Mouse (Mus musculus): Measurements from ENCODE around the gene Sik3.

Gene Sik3

GRCm38 (mm10) chr9:46012091-46013008 is at the start of gene Sik3, which contains the start of gene Pafah1b2:
TSS of gene Sik3 (plus strand) at chr9:46012820.
TSS of gene Pafah1b2 (minus strand) at chr9:46012690.
- DNase-seq (ENCODE audit: low spot score in 2 of 2), result peak; percentile 95 to 97

- no peak for DNase-seq (ENCODE audit: low spot score in 2 of 2)
Observed at GRCm38 (mm10) chr9:45963577-45963976, 49.0 kb upstream of the Sik3 start.

GRCm38 (mm10) chr9:45976884-45977283 is 35.7 kb upstream of the Sik3 start:
- DNase-seq (ENCODE audit: low spot score in 2 of 2), result no peak

GRCm38 (mm10) chr9:45979778-45980177 is 32.8 kb upstream of the Sik3 start:
- no peak for DNase-seq (ENCODE audit: low spot score in 2 of 2)

GRCm38 (mm10) chr9:45980611-45981010 is 32.0 kb upstream of the Sik3 start:
- no peak for DNase-seq (ENCODE audit: low spot score in 2 of 2)

DNA sequence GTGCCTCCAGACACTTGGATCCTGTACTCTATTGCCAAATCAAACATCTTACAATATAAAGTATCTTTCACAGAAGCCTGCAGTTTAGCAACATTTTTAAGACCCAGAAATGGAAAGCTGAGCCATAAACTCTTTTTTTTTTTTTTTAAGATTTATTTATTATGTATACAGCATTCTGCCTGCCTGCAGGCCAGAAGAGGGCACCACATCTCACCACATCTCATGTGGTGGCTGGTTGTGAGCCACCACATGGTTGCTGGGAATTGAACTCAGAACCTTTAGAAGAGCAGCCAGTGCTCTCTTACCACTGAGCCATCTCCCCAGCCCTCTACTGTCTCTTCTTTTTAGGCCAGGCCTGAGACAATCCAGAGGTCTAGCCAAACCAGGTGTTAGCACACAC is 31.3 kb upstream of the Sik3 start:
- DNase-seq (ENCODE audit: low spot score in 2 of 2), result no peak

- DNase-seq (ENCODE audit: low spot score in 2 of 2), result peak in 1 of 2 experiments; percentile 35
Observed at GRCm38 (mm10) chr9:45983676-45984408, 28.8 kb upstream of the Sik3 start.

GRCm38 (mm10) chr9:45984409-45985228 is 28.0 kb upstream of the Sik3 start:
- DNase-seq (ENCODE audit: low spot score in 2 of 2), result peak; percentile 88 to 91

DNA sequence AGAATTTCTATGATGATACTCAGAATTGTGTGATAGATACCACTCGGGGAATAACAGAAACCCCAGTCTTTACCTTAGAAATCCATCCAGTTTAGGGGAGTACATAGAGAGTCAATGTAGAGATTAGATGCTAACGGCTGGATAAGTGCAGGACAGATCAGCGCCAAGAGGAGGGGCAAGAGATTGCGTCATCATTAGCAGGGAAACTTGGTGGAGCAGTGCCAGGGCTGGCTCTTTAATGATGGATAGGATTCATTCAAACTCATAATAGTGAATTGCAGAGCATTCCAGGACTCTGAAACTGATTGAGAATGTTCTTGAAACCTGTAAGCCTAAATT is 27.4 kb upstream of the Sik3 start:
- DNase-seq (ENCODE audit: low spot score in 2 of 2), result peak; percentile 42 to 46

GRCm38 (mm10) chr9:45999009-45999408 is 13.6 kb upstream of the Sik3 start:
- DNase-seq (ENCODE audit: low spot score in 2 of 2), result no peak

GRCm38 (mm10) chr9:46003729-46004128 is 8.9 kb upstream of the Sik3 start:
- DNase-seq (ENCODE audit: low spot score in 2 of 2), result peak; percentile 84 to 93

DNA sequence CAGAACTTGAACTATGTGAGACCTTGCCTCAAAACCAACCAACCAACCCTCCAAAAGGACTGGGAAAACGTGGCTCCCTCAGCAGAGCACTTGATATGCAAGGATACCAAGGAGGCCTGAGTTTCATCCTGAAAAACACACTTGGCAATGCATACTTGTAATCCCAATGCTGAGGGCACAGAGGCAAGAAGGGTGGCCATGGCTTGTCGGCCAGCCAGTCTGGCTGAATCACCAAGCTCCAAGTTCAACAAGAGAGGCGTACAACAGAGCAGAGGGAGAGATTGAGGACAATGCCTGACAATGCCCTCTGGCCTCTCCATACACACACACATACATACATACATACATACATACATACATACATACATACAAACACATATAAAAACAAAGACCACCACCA is 8.1 kb upstream of the Sik3 start:
- DNase-seq (ENCODE audit: low spot score in 2 of 2), result no peak

DNA sequence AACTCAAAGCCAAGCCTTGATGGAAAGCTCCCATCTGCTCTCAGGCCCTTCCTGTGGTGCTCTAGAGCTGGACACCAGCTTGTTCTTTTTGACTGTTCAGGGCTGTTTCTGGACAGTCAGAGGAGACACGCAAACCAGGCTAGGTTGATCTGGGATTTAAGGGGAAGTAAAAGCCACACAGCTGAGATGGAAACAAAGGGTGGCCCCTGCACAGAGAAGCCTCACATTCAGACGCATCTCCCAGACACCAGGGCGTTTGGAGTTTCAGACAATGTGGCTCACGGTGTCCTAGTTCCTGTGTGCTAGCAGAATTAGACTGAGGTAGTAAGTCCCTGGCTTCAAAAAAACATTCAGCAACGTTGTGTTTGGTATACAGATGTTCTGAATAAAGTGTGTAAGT is 6.4 kb upstream of the Sik3 start:
- no peak for DNase-seq (ENCODE audit: low spot score in 2 of 2)

- DNase-seq (ENCODE audit: low spot score in 2 of 2), result no peak
Observed at GRCm38 (mm10) chr9:46008931-46009668, 3.5 kb upstream of the Sik3 start.

- DNase-seq (ENCODE audit: low spot score in 2 of 2), result no peak
Observed at GRCm38 (mm10) chr9:46009669-46009983, 3.0 kb upstream of the Sik3 start.

DNA sequence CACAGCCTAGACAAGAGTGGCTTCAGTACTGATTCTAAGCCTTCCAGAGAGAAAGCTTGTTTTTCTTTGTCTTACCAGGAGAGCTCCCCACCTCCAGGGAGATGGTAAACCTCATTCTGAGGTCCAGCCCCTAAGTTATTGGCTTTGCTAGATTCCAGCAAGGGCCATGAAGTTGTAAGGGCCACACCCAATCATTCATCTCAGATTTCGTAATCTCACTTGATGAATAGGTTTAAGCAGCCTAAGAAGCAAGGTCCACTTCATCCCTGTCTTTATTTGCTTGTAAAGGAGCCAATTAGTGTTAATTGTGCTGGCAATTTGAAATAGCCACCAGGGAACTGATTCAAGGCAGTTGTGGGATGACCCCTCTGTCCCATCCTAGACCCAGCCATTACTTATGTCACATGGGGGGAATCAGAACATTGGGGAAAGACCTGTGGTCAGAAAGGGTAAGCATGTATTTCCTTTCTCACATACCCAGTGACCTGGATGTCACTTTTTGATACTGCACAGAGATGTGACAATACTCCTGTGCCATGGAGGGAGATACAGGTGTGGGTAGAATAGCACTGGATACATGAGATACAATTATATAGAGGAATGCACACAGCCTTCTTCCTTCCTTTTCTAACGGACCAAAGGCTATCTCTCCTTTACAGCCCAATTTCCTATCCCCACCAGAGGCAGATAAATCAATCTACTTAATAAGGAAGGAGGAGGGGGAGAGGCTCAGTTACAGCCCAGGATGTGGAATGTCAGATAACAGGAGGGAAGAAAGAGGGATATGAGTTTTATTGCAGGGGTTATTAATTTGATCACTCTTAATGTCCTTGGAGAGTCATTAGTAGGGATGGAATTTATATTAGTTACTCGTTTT is 1.3 kb upstream of the Sik3 start:
- no peak for DNase-seq (ENCODE audit: low spot score in 2 of 2)

- peak; percentile 23 to 43 for DNase-seq (ENCODE audit: low spot score in 2 of 2)
Observed at GRCm38 (mm10) chr9:46013009-46013586, 478 bp downstream of the Sik3 start.

DNA sequence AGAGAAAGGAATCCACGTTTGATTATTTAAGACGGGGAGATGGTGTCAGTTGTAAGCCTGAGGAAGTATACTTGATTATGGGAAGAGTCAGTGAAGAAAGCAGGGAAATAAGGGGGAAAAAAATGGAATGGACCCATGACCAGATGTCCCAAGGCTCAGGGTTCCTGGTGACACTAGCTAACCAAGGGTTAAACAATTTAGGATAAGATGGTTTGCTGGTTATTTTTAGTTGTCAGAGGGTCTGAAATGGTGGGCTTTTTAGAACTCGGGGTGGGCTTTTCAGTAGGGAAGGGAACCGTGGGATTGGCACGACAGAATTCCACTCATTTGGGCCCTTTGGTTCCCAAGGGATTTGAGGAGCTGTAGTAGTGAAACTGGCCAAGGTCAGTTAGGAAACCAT is 996 bp downstream of the Sik3 start:
- no peak for DNase-seq (ENCODE audit: low spot score in 2 of 2)

GRCm38 (mm10) chr9:46014251-46014681 is 1.6 kb downstream of the Sik3 start:
- peak; percentile 34 to 56 for DNase-seq (ENCODE audit: low spot score in 2 of 2)

DNA sequence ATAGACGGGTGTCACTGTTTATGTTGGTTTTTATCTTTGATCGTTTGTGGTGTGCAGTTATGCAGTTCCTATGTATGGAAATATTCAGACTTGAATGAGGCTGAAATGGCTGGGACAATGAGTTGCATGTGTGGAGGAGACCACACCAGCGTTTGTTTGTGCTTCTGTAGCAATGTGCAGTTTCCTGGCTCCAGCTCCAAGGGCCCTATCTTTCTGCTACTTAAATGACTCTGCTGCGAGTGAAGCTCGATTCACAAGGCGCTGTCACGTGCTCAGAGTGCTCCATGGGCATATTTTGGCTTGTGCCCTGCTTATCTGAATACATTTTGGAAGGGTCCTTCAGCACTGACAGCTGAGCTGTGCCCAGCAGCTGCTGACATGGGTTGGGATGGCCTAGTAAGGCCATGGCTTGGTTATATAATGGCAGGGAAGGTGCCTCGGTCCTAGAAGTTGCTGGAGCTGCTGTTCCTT is 2.5 kb downstream of the Sik3 start:
- peak; percentile 49 to 64 for DNase-seq (ENCODE audit: low spot score in 2 of 2)
